Mouse (Mus musculus): ENCODE measurements around the gene Cemip.

Gene Cemip

DNA sequence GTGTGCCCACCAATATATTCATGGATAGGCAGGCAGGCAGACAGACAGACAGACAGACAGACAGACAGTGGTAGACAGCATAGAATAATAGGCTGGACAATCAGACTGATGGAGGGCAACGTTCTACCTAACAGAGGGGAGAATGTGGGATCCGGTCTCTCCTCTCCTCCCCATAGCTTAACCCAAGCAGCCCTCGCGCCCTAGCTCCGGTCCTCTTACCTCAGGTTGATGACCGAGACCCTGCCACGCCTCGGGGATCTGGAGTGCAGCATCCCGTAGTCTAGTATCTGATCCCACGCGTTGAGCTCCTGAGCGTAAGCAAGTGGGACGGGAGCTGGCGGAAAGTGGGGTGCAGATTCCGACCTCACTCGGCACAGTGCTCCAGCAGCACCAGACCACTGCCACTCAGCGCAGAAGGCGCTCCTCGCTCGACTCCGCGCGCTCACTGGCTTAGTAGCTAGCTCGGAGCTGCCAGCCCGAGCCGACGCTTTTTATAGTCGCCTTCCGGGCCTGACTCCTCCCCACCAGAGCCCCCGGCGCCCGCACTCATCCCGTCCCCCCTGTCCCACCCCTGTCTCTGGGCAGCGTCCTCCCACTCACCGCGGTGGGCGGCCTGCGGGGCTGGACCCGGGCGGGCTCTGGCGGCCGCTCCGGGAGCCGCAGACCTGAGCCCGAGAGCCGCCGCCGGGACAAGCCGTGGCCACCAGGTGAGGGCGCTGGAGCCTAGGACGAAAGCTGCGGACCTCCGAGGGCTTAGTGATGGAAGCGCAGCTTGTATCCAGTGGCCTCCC is at the start of gene Cemip:
Gene Cemip, minus strand, starts transcription at position 464 of the 791 bp plus-strand sequence.
- in situ Hi-C loops (cut with MboI; ENCODE audit: unreplicated experiment in 2 of 2): loop anchor here (5.0 to 10.0 kb wide), 7 partner anchors 169 to 521 kb away; no protein-coding TSS in a partner anchor

GRCm38 (mm10) chr7:84132704-84133103 is 46.4 kb upstream of the Cemip start:
- in situ Hi-C loops (cut with MboI; ENCODE audit: unreplicated experiment in 2 of 2): no loop called here

GRCm38 (mm10) chr7:84131736-84132135 is 45.4 kb upstream of the Cemip start:
- in situ Hi-C loops (cut with MboI; ENCODE audit: unreplicated experiment in 2 of 2): no loop called here

DNA sequence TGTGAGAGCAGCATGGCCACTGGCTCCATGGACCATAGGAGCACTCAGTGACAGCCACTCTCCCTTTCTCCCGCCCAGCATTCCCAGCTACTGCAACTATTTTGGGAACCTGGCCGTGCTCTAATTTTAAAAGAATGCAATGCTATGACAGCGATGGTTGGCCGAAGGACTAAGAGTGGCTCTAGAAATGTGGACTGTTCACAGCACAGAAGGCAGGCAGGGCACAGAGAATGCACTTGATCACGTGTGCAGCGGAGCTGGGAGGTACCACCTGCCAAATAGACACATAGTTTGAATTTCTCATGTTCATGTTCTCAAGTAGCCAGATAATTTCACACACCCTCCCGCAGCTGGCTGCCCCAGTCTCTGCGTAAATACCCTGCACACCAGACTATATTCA is 42.4 kb upstream of the Cemip start:
- in situ Hi-C loops (cut with MboI; ENCODE audit: unreplicated experiment in 2 of 2): no loop called here

GRCm38 (mm10) chr7:84125730-84126129 is 39.4 kb upstream of the Cemip start:
- in situ Hi-C loops (cut with MboI; ENCODE audit: unreplicated experiment in 2 of 2): no loop called here

DNA sequence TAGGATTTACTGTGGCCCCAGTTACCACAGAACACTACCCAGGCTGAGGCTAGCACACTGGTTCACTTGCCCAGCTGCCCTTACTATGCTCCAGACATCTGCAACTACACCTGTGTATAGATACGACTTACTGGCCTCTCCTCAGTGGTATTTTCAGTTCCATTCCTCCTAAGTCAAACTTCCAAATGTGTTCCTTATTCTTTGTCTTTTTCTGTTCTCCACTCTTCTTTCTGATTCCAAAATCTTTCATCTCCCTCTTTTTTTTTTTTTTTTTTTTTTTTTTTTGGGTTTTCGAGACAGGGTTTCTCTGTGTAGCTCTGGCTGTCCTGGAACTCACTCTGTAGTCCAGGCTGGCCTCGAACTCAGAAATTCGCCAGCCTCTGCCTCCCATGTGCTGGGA is 37.3 kb upstream of the Cemip start:
- in situ Hi-C loops (cut with MboI; ENCODE audit: unreplicated experiment in 2 of 2): loop anchor here (25.0 kb wide), 3 partner anchors 461 to 1436 kb away; partner anchors contain the start of gene Zfand6 (in 1 of the 2)

GRCm38 (mm10) chr7:84121778-84122177 is 35.5 kb upstream of the Cemip start:
- in situ Hi-C loops (cut with MboI; ENCODE audit: unreplicated experiment in 2 of 2): loop anchor here (25.0 kb wide), 3 partner anchors 459 to 1434 kb away; partner anchors contain the start of gene Zfand6 (in 1 of the 2)

DNA sequence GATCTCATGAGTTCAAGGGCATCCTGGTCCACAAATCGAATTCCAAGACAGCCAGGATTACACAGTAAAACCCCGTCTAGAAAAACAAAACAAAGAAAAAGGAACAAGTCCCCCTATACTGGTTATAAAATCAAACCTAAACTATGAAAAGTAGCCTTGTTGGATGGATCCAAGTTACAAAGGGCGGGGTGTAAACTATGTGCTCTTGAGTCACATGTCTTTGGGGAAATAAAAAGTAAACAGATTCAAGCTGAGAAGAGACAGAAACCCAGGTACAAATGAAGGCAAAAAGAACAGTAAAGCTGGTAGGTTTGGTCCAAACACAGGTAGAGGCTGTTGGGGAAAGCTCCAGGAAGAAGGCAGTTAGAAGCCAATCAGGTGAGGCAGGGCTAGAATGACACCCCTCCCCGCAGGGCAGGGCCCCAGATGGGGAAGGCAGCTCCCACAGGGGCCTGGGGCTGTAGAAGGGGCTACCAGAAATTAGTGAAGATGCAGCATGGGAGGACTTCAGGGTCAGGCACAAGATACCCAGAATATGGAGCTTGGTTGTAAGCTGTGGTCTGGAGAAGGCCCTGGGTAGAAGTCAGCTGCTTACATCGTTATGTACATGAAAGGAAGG is 33.9 kb upstream of the Cemip start:
- in situ Hi-C loops (cut with MboI; ENCODE audit: unreplicated experiment in 2 of 2): loop anchor here (25.0 kb wide), 3 partner anchors 458 to 1433 kb away; partner anchors contain the start of gene Zfand6 (in 1 of the 2)

GRCm38 (mm10) chr7:84119216-84120105 is 33.2 kb upstream of the Cemip start:
- in situ Hi-C loops (cut with MboI; ENCODE audit: unreplicated experiment in 2 of 2): loop anchor here (10.0 to 25.0 kb wide), 5 partner anchors 45 to 1432 kb away; partner anchors contain the start of genes Mesd (in 1 of the 2), Tlnrd1 (in 1 of the 2) and Zfand6 (in 1 of the 2)

GRCm38 (mm10) chr7:84117543-84118122 is 31.3 kb upstream of the Cemip start:
- in situ Hi-C loops (cut with MboI; ENCODE audit: unreplicated experiment in 2 of 2): loop anchor here (10.0 to 25.0 kb wide), 5 partner anchors 47 to 1430 kb away; partner anchors contain the start of genes Mesd (in 1 of the 2), Tlnrd1 (in 1 of the 2) and Zfand6 (in 1 of the 2)

DNA sequence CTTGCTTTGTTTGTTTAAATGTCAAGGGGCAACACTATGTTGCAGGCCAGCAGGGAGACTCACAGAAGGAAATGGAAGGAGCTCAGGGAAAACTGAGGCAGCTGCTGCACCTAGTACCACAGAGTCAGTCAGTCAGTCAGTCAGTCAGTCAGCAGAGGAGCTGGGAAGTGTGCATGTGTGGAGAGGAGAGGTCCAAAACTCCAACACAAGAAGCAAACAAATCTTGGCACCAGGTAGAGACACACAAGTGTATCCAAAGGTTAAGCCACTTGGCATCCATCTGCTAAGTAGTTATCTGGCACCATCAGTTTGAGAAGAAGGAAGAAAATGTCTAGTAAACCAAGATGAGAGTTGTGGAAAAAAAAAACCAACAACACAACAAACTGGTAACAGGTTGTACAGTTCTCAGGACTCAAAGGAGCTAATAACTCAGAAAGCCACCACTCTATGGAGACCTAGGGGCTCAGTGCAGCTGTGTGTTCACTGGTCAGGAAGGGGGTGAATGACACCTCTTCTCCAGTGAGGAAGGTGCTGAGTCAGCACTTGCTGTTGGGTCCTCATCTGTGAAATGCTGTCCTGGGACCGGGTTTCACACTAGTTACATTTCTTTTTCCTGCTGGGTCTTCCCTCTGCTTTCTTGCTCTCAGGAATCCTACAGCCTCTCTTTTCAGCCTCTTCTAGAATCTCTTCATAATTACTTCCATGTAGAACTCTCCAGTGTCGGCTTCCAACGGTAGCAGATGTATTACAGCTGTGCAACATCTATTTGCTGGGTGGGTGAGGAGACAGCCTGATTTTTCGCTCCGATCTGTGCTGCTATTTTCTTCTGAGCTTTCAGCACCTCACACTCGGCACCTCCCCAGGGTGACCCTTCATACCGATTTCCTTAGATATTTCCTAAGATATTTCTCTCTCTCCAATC is 30.6 kb upstream of the Cemip start:
- in situ Hi-C loops (cut with MboI; ENCODE audit: unreplicated experiment in 2 of 2): loop anchor here (10.0 to 25.0 kb wide), 5 partner anchors 48 to 1430 kb away; partner anchors contain the start of genes Mesd (in 1 of the 2), Tlnrd1 (in 1 of the 2) and Zfand6 (in 1 of the 2)

DNA sequence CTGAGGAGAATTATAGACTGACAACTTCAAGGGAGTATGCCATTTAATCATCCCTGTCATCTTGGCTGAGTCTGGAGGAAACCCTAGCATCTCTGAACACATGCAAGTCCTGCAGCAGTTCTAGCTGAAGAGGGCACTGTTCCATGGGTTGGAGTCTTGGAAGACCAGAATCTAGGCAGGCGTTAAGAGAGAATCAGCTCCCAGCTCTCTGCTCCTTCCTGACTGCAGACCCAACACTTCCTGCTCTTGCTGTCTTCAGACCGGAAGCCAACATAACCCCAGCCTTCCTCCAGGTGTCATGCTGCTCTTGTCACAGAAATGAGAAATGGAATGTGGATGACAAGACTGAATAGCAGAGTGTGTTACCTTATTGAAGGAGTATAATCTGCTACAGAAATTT is 29.1 kb upstream of the Cemip start:
- in situ Hi-C loops (cut with MboI; ENCODE audit: unreplicated experiment in 2 of 2): loop anchor here (10.0 to 25.0 kb wide), 5 partner anchors 49 to 1428 kb away; partner anchors contain the start of genes Mesd (in 1 of the 2), Tlnrd1 (in 1 of the 2) and Zfand6 (in 1 of the 2)

- in situ Hi-C loops (cut with MboI; ENCODE audit: unreplicated experiment in 2 of 2): loop anchor here (10.0 to 25.0 kb wide), 5 partner anchors 50 to 1427 kb away; partner anchors contain the start of genes Mesd (in 1 of the 2), Tlnrd1 (in 1 of the 2) and Zfand6 (in 1 of the 2)
Observed at GRCm38 (mm10) chr7:84114775-84115174, 28.5 kb upstream of the Cemip start.

- in situ Hi-C loops (cut with MboI; ENCODE audit: unreplicated experiment in 2 of 2): loop anchor here (10.0 to 25.0 kb wide), 5 partner anchors 52 to 1426 kb away; partner anchors contain the start of genes Mesd (in 1 of the 2), Tlnrd1 (in 1 of the 2) and Zfand6 (in 1 of the 2)
Observed at GRCm38 (mm10) chr7:84113035-84113390, 26.7 kb upstream of the Cemip start.

DNA sequence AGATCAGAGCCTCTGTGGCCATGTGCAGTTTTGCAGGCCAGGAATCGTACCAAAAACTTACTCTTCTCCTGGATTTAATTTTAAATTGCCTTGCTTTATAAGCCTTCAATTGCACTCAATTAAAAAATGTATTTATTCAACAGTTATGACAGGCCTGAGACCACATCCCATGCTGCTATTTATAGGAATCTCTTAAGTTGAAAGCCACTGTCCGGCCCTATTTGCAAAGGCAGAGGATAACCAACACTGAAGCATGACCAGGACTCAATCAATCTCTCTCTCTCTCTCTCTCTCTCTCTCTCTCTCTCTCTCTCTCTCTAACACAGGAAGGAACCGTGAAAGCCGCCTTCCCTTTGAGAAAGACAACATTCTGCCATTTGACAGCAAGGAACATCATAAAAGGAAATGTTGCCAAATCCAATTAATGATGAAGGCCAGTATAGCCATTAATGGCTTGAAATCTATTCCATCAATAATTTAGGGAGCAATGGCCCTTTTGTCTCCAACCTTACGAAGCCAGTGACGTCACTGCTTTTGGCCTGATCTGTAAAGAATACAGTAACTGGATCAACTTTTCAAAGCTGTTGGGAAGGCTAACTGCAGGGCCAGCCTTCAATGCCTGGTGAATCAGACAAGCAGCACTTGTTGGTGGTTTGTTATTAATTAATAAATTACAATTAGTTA is 26.2 kb upstream of the Cemip start:
- in situ Hi-C loops (cut with MboI; ENCODE audit: unreplicated experiment in 2 of 2): loop anchor here (10.0 to 25.0 kb wide), 5 partner anchors 52 to 1425 kb away; partner anchors contain the start of genes Mesd (in 1 of the 2), Tlnrd1 (in 1 of the 2) and Zfand6 (in 1 of the 2)

DNA sequence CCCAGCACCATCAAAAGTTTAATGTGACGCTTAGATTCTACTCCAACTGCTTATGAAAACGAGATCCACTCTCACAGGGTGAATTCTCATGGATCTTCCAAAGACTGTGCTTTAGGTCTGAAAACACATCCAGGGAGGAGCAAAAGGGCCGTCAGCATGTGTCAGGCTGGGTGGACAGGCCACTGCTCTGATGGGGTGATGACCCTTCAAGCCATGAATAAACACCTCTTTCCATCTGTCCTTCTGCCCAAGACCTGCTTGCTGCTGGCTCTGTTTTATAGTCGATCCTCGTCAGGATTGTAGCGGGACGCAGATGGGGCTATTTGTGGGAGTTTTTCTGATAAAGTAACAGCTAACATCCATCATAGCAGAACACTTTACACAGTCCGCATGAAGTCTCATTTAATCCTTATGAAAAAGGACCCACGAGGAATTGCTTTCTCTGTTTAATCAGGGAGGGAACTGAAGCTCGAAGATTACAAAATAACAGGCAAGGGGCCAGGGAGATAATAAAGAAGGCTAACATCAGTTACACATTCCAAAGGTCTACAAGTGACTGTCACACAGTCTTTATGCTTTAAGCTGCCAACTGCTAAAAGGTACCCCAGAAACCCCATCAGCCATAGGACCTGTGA is 25.5 kb upstream of the Cemip start:
- in situ Hi-C loops (cut with MboI; ENCODE audit: unreplicated experiment in 2 of 2): loop anchor here (10.0 to 25.0 kb wide), 5 partner anchors 53 to 1425 kb away; partner anchors contain the start of genes Mesd (in 1 of the 2), Tlnrd1 (in 1 of the 2) and Zfand6 (in 1 of the 2)

- in situ Hi-C loops (cut with MboI; ENCODE audit: unreplicated experiment in 2 of 2): loop anchor here (10.0 to 25.0 kb wide), 4 partner anchors 445 to 1420 kb away; partner anchors contain the start of gene Zfand6 (in 1 of the 2)
Observed at GRCm38 (mm10) chr7:84106942-84107341, 20.6 kb upstream of the Cemip start.
